Mouse (Mus musculus) C2C12 (cell line): Measurements from ENCODE around the gene S100a3.

ENCODE experiments used
- CTCF ChIP-seq: IDR thresholded peaks from one replicate; pipeline ENCODE4 v1.5.1; 2011; ENCODE audit not compliant: control insufficient read depth, insufficient read depth, insufficient read length
- FOSL1 ChIP-seq: IDR thresholded peaks from one replicate; pipeline ENCODE4 v1.8.0; 2011; ENCODE audit warnings: mild to moderate bottlenecking, low read length; ENCODE audit not compliant: poor library complexity, insufficient read depth, severe bottlenecking
- MYOG ChIP-seq: IDR thresholded peaks from one replicate; pipeline ENCODE4 v1.6.1; 2011; ENCODE audit not compliant: control insufficient read depth, insufficient read length; ENCODE audit errors: extremely low read depth

DNA sequence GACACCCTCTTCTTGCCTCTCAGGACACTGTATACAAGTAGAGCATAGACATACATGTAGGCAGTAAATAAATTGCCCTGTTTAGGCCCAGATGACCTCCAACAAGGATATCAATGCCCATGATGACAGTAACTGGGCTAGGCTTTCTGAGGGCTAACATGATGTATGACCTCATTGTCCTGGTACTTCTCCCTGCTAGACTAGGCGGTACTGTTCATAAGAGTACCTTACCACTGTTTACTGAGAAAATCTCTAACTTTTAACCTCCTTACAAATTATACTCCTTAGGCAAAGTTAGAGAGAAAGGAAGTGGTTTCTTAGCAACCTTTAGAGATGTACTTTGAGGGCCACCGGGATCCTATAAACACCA lies 10.0 kb upstream of the S100a3 start:
- TF ChIP-seq FOSL1 = no peak
- no peak for TF ChIP-seq CTCF
- TF ChIP-seq MYOG = no peak
